Mouse (Mus musculus) heart, postnatal 0 days (tissue): Measurements from ENCODE around the gene Prdm16. TPM values are rescaled to one million over a fixed set of nuclear protein-coding genes. Genes with fewer than 3 reads are reported as not detected.

Source experiments
- ATAC-seq: fragments of 200-750 bp; cut with Nextera tagmentation; 2 replicates; pipeline ENCODE4 v1.8.0; 2017; ENCODE audit warnings: low read depth, moderate number of reproducible peaks, moderate library complexity; ENCODE audit not compliant: insufficient read depth
- DNase-seq: peaks from one replicate; pipeline ENCODE4 v3.0.0-alpha.2; 2016; ENCODE audit warnings: low spot score
- H3K27ac ChIP-seq: fragments of 300-500 bp; sonication (generic); 2 replicates; pipeline ENCODE4 v1.5.1; 2014; ENCODE audit warnings: low read depth, mild to moderate bottlenecking
- H3K27me3 ChIP-seq: fragments of 300-500 bp; sonication (generic); 2 replicates; pipeline ENCODE4 v1.6.1; 2014; ENCODE audit warnings: low read length, mixed read lengths; ENCODE audit not compliant: control insufficient read depth, insufficient read depth
- H3K36me3 ChIP-seq: fragments of 300-500 bp; sonication (generic); replicated peaks from 2 replicates; pipeline ENCODE4 v1.6.1; 2014; ENCODE audit warnings: low read length, mixed read lengths; ENCODE audit not compliant: control insufficient read depth, insufficient read depth
- H3K4me1 ChIP-seq: fragments of 300-500 bp; sonication (generic); 2 replicates; pipeline ENCODE4 v1.6.1; 2014; ENCODE audit warnings: antibody characterized with exemption; ENCODE audit not compliant: control insufficient read depth, insufficient read depth
- H3K4me2 ChIP-seq: fragments of 300-500 bp; sonication (generic); 2 replicates; pipeline ENCODE4 v1.6.1; 2014; ENCODE audit warnings: low read depth, mild to moderate bottlenecking, low read length, moderate library complexity
- H3K4me3 ChIP-seq: fragments of 300-500 bp; sonication (generic); 2 replicates; pipeline ENCODE4 v1.5.1; 2014; ENCODE audit warnings: low read depth, low read length
- H3K9ac ChIP-seq: fragments of 300-500 bp; sonication (generic); replicated peaks from 2 replicates; pipeline ENCODE4 v1.6.1; 2014; ENCODE audit warnings: low read depth, low read length, mixed read lengths
- H3K9me3 ChIP-seq: fragments of 300-500 bp; sonication (generic); replicated peaks from 2 replicates; pipeline ENCODE4 v1.6.1; 2016; ENCODE audit warnings: low read length; ENCODE audit not compliant: control insufficient read depth
- CTCF ChIP-seq: IDR thresholded peaks from 2 replicates; pipeline ENCODE4 v1.5.1; 2016; ENCODE audit warnings: antibody characterized with exemption, control low read depth, low read depth
- EP300 ChIP-seq: IDR thresholded peaks from 2 replicates; pipeline ENCODE4 v1.6.1; 2016; ENCODE audit warnings: antibody characterized with exemption, low read depth
- WGBS: fragments of 180-500 bp; shearing (Covaris S2); extraction: QIAGEN DNeasy Blood & Tissue Kit; methylation state at CpG from one replicate; pipeline ENCODE4 v1.1.7; 2014; 5-methylcytosine and 5-hydroxymethylcytosine counted together
- polyA plus RNA-seq: library from polyadenylated mRNA; unstranded; fragments of >200 nt; fragmentation: Nextera tagmentation; extraction: Ambion mirVana; gene quantifications from 2 replicates; pipeline ENCODE4 v1.2.1, GENCODE M21; 2015
- total RNA-seq: library from RNA; depleted of rRNA; stranded (reverse); fragments of >200 nt; gene quantifications from 2 replicates; pipeline ENCODE4 v1.2.3, GENCODE M21; 2014; ENCODE audit warnings: low replicate concordance

The Prdm16 gene
- total and polyA plus RNA-seq, 2 experiments from 2014 or later, result 9.3 to 14.7 TPM

GRCm38 (mm10) chr4:154313622-154313967 is 323.1 kb downstream of the Prdm16 start:
- ATAC-seq, result no peak
- H3K36me3 ChIP-seq, result peaks cover 6% of the 10 kb centered on the region; the same call in 1 of the 2 replicates
- no peak overlapping the region for H3K4me2 ChIP-seq
- H3K9me3 ChIP-seq, result no peaks in the 10 kb centered on the region
- no peak overlapping the region for H3K4me3 ChIP-seq
- no peak overlapping the region for H3K9ac ChIP-seq
- 63% methylated on average over 11 of the region's 11 CpGs for WGBS
- no peaks in the 10 kb centered on the region for H3K4me1 ChIP-seq
- H3K27ac ChIP-seq, result no peak overlapping the region
- TF ChIP-seq EP300 (no peak), CTCF (no peak)
- H3K27me3 ChIP-seq, result no peaks in the 10 kb centered on the region
- no peak for DNase-seq

GRCm38 (mm10) chr4:154312935-154313621 is 323.6 kb downstream of the Prdm16 start:
- ATAC-seq, result no peak
- H3K9ac ChIP-seq, result no peak overlapping the region
- 46% methylated on average over 4 of the region's 4 CpGs for WGBS

GRCm38 (mm10) chr4:154312143-154312812 is 324.4 kb downstream of the Prdm16 start:
- no peak overlapping the region for H3K27ac ChIP-seq

More at GRCm38 (mm10) chr4:154312935-154313621, 323.6 kb downstream of the Prdm16 start:
- DNase-seq, result no peak
- H3K27me3 ChIP-seq, result no peaks in the 10 kb centered on the region
- no peak for TF ChIP-seq EP300
- TF ChIP-seq CTCF, result no peak
- H3K4me1 ChIP-seq, result no peaks in the 10 kb centered on the region
- H3K9me3 ChIP-seq, result no peaks in the 10 kb centered on the region
- H3K4me2 ChIP-seq, result no peak overlapping the region
- no peak overlapping the region for H3K27ac ChIP-seq
- H3K36me3 ChIP-seq, result 0 out of 2 replicates have a peak, but pooled peaks cover under 1% of the 10 kb centered on the region
- H3K4me3 ChIP-seq, result no peak overlapping the region

DNA sequence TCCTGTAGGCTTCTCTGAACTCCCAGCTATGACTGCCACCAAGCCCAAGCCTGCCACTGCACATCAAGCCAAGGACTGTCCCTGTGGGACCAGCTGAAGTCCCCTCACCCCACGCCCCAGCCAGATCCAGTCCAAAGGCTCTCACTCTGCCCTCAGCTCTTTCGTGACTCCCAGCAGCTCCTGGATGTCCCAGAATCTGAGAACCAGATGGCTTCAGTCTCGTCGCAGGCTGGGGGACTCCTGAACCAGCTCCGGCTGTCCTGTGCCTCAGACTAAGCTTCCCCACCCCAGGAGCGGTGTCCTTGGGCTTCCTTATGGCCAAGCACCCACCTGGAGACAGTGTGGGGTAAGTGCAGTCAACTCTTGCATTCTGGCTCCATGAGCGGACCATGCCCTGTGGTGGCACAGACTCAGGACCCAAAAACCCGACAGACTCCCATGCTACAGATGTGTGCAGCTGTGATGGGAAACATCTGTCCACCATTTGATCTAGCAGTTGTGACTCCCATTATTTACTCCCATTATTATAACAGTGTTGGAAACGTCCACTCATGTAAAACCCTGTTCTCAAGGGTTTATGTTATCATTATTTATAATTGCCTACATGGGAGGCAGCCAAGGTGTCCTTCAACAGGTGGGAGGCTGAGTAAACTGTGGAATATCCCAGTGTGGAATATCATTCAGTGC is 326.0 kb downstream of the Prdm16 start:
- H3K36me3 ChIP-seq, result no peaks in the 10 kb centered on the region
- no peak overlapping the region for H3K4me2 ChIP-seq
- 0 out of 2 replicates have a peak, but pooled peaks have one; percentile 16 for ATAC-seq
- no peak overlapping the region for H3K9ac ChIP-seq
- no peaks in the 10 kb centered on the region for H3K9me3 ChIP-seq
- 67% methylated on average over 9 of the region's 9 CpGs for WGBS
- no peak overlapping the region for H3K27ac ChIP-seq
- no peak for DNase-seq
- TF ChIP-seq EP300, result no peak
- no peak for TF ChIP-seq CTCF
- H3K27me3 ChIP-seq, result no peaks in the 10 kb centered on the region
- no peak overlapping the region for H3K4me3 ChIP-seq
- H3K4me1 ChIP-seq, result no peaks in the 10 kb centered on the region

More at GRCm38 (mm10) chr4:154312143-154312812, 324.4 kb downstream of the Prdm16 start:
- no peak for ATAC-seq
- H3K27me3 ChIP-seq, result no peaks in the 10 kb centered on the region
- no peak overlapping the region for H3K4me2 ChIP-seq
- WGBS, result 82% methylated on average over 2 of the region's 2 CpGs
- H3K4me3 ChIP-seq, result no peak overlapping the region
- no peaks in the 10 kb centered on the region for H3K36me3 ChIP-seq
- DNase-seq, result no peak
- H3K9ac ChIP-seq, result no peak overlapping the region
- H3K9me3 ChIP-seq, result no peaks in the 10 kb centered on the region
- TF ChIP-seq EP300, result no peak
- no peak for TF ChIP-seq CTCF
- no peaks in the 10 kb centered on the region for H3K4me1 ChIP-seq

- DNase-seq (no peak), ATAC-seq (no peak)
- H3K9ac ChIP-seq, result no peak overlapping the region
- no peaks in the 10 kb centered on the region for H3K27me3 ChIP-seq
- TF ChIP-seq EP300 (no peak), CTCF (no peak)
- no peak overlapping the region for H3K4me3 ChIP-seq
- H3K9me3 ChIP-seq, result no peaks in the 10 kb centered on the region
- no peaks in the 10 kb centered on the region for H3K4me1 ChIP-seq
- no peak overlapping the region for H3K4me2 ChIP-seq
- no peak overlapping the region for H3K27ac ChIP-seq
- WGBS, result 64% methylated on average over 2 of the region's 2 CpGs
- H3K36me3 ChIP-seq, result no peaks in the 10 kb centered on the region
Observed at GRCm38 (mm10) chr4:154309131-154309530, 327.5 kb downstream of the Prdm16 start.
